Mouse (Mus musculus): ENCODE data around the gene Fgfr4.

Fgfr4 gene

GRCm38 (mm10) chr13:55210193-55210970 is 57.9 kb downstream of the Fgfr4 start:
- peak; percentile 69 to 72 for DNase-seq (ENCODE audit: low spot score in 2 of 2)

- no peak for DNase-seq (ENCODE audit: low spot score in 2 of 2)
Observed at GRCm38 (mm10) chr13:55210971-55211220, 58.5 kb downstream of the Fgfr4 start.

- DNase-seq (ENCODE audit: low spot score in 2 of 2) = peak; percentile 89 to 91
Observed at GRCm38 (mm10) chr13:55211221-55212010, 59.0 kb downstream of the Fgfr4 start.

- DNase-seq (ENCODE audit: low spot score in 2 of 2) = peak in 1 of 2 experiments; percentile 48
Observed at GRCm38 (mm10) chr13:55212011-55212360, 59.5 kb downstream of the Fgfr4 start.

- peak; percentile 55 to 60 for DNase-seq (ENCODE audit: low spot score in 2 of 2)
Observed at GRCm38 (mm10) chr13:55212361-55213137, 60.1 kb downstream of the Fgfr4 start.

- no peak for DNase-seq (ENCODE audit: low spot score in 2 of 2)
Observed at GRCm38 (mm10) chr13:55213138-55213806, 60.8 kb downstream of the Fgfr4 start.
